ENCODE assay signal across 8 mouse cellular contexts in genomic region chr12:16894396-16895220, GRCm38 (mm10). TPM values are rescaled to one million over a fixed set of nuclear protein-coding genes. Genes with fewer than 3 reads are reported as not detected.
DNase-seq lines count a peak whose midpoint lies in the region.

Gene Rock2 (plus strand): TSS chr12:16894895.

- H3K36me3 ChIP-seq in hindbrain, embryonic 10.5 days, result no peaks in the 10 kb centered on the region

- under 1% methylated on average over 121 of the region's 130 CpGs for WGBS in hindbrain, embryonic 10.5 days

- H3K27ac ChIP-seq in hindbrain, embryonic 10.5 days, result peak within 1 kb of the TSS; percentile 99

- no peaks in the 10 kb centered on the region for H3K27me3 ChIP-seq in hindbrain, embryonic 10.5 days (ENCODE audit: insufficient read depth, poor library complexity, severe bottlenecking)

- peak; percentile 92 for DNase-seq in NIH3T3 (ENCODE audit: low read depth)
- DNase-seq in cerebellum, adult 9-11 months, result peak; percentile 89
- DNase-seq in frontal cortex, adult 2 months (ENCODE audit: extremely low spot score in 1 of 2, low spot score in 1 of 2), result peak in 1 of 2 experiments; percentile 77
- DNase-seq in hindbrain, embryonic 10.5 days (ENCODE audit: low spot score), result peak; percentile 89
- DNase-seq in layer of hippocampus, postnatal 14 days (ENCODE audit: low spot score in 2 of 2), result peak; percentile 82
- peak; percentile 88 for DNase-seq in lung, postnatal 10 days
- DNase-seq in ovary, postnatal 10 days (ENCODE audit: low spot score), result peak; percentile 84
- peak; percentile 85 for DNase-seq in thymus, postnatal 0 days (ENCODE audit: low spot score)

- no peaks in the 10 kb centered on the region for H3K9me3 ChIP-seq in hindbrain, embryonic 10.5 days

- H3K4me1 ChIP-seq in hindbrain, embryonic 10.5 days (replicated peaks), result peaks cover 40% of the 10 kb centered on the region

- peak within 1 kb of the TSS; percentile 98 for H3K4me3 ChIP-seq in hindbrain, embryonic 10.5 days

RNA-seq across cellular contexts. Expression of gene Rock2, which starts in this region (rescaled TPM):
- 39.7 and 42.3 TPM in 2 replicates for polyA plus RNA-seq in frontal cortex, adult 2 months (2012; rRNA removed)
- polyA plus RNA-seq in hindbrain, embryonic 10.5 days (2016; fragmentation: Nextera tagmentation; extraction: Ambion mirVana), result 9.0 and 12.0 TPM in 2 replicates
- 100 to 1,000 TPM in 1 of 2 experiments, 10 to 100 TPM in 1; 99.1 to 100 TPM for total RNA-seq in layer of hippocampus, postnatal 14 days (2021)
- polyA plus RNA-seq in thymus, postnatal 0 days (2015; fragmentation: Nextera tagmentation; extraction: Ambion mirVana), result 10.3 and 11.9 TPM in 2 replicates
